Mouse (Mus musculus) brown adipose tissue, adult 24 weeks (tissue): ENCODE measurements around the gene Srp54a. TPM values are rescaled to one million over a fixed set of nuclear protein-coding genes. Genes with fewer than 3 reads are reported as not detected.
"Not testable (repeated sequence)": the region's sequence is repeated elsewhere in the genome, so short reads cannot be mapped to it uniquely, and the experiment has no call there.

Source experiments
- H3K27ac ChIP-seq: fragments of 200-500 bp; replicated peaks from 2 replicates; pipeline ENCODE4 v1.5.1; 2012; ENCODE audit warnings: low read depth, mild to moderate bottlenecking, low read length
- H3K4me1 ChIP-seq: fragments of 200-500 bp; 2 replicates; pipeline ENCODE4 v1.6.1; 2012; ENCODE audit warnings: low read length, mixed read lengths; ENCODE audit not compliant: control insufficient read depth, insufficient read depth, insufficient read length
- H3K4me3 ChIP-seq: fragments of 200-500 bp; 2 replicates; pipeline ENCODE4 v1.5.1; 2012; ENCODE audit warnings: low read depth, mild to moderate bottlenecking, low read length, moderate library complexity; ENCODE audit not compliant: insufficient read depth
- polyA plus RNA-seq: library from polyadenylated mRNA; stranded (reverse); fragments of >200 nt; gene quantifications from 2 replicates; pipeline ENCODE4 v1.2.4, GENCODE M21; 2012; ENCODE audit not compliant: missing spikeins, insufficient read depth, insufficient read length

The Srp54a gene
- polyA plus RNA-seq, result 82.3 and 86.5 TPM in 2 replicates

- H3K27ac ChIP-seq, result peak within 1 kb of the TSS; percentile 97
Observed at GRCm38 (mm10) chr12:55079726-55080600, at the start of gene Srp54a, which contains the start of gene 2700097O09Rik. Gene Srp54a (plus strand): TSS chr12:55080262. Gene 2700097O09Rik (minus strand): TSS chr12:55080110.

GRCm38 (mm10) chr12:55041011-55041410, 39.1 kb upstream of the Srp54a start:
- Histone ChIP-seq H3K4me3 (no peak overlapping the region), H3K27ac (no peak overlapping the region), H3K4me1 (no peaks in the 10 kb centered on the region)

More at GRCm38 (mm10) chr12:55079726-55080600, at the start of gene Srp54a, which contains the start of gene 2700097O09Rik:
- H3K4me3 ChIP-seq, result peak within 1 kb of the TSS; percentile 83
- not testable (repeated sequence) for H3K4me1 ChIP-seq

GRCm38 (mm10) chr12:55049731-55050353, 30.2 kb upstream of the Srp54a start:
- no peak overlapping the region for H3K4me3 ChIP-seq
- 0 out of 2 replicates have a peak, but pooled peaks cover under 1% of the 10 kb centered on the region for H3K4me1 ChIP-seq
- H3K27ac ChIP-seq, result no peak overlapping the region

- 0 out of 2 replicates have a peak, but pooled peaks cover 3% of the 10 kb centered on the region for H3K4me1 ChIP-seq
- H3K27ac ChIP-seq, result no peak overlapping the region
- H3K4me3 ChIP-seq, result no peak overlapping the region
Observed at GRCm38 (mm10) chr12:55051210-55052173, 28.6 kb upstream of the Srp54a start.

- no peak overlapping the region for H3K4me3 ChIP-seq
- H3K27ac ChIP-seq, result no peak overlapping the region
- 0 out of 2 replicates have a peak, but pooled peaks cover 3% of the 10 kb centered on the region for H3K4me1 ChIP-seq
Observed at GRCm38 (mm10) chr12:55053267-55053666, 26.8 kb upstream of the Srp54a start.

DNA sequence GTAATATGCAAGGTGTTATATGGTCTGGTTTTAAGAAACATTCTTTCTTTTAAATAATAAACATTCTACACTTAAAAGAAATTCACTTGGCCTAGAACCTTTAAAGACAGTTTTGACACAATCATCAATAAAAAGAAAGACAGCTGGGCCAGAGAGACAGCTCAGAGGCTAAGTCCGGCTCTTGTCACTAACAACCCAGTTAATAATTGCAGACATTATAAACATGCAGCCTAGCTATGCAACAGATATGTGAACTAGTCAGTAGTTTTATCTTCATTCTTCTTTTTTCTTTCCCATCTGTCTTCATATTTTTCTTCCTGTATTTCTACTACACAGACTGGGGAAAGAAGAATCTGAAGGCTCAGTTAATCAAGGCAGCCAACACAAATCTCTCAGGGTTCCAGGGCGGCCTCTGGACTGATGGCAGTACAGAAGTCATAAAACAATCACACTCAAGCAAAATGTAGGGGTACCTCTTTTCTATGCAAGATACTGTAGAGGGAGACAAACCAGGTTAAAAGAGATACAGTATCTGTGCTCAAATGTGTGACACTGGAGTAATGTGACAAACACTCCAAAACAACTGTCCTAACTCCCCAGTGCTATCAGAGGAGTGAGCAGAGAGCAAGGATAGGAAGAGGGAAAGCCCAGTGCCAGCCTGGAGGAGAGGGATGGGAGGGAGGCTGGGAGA, 25.4 kb upstream of the Srp54a start:
- H3K27ac ChIP-seq, result peak overlapping the region; percentile 51; the same call in 1 of the 2 replicates
- H3K4me3 ChIP-seq, result no peak overlapping the region
- H3K4me1 ChIP-seq, result peaks cover 5% of the 10 kb centered on the region; the same call in 1 of the 2 replicates

- peak overlapping the region; percentile 28; the same call in 1 of the 2 replicates for H3K27ac ChIP-seq
- H3K4me1 ChIP-seq, result peaks cover 7% of the 10 kb centered on the region; the same call in 1 of the 2 replicates
- no peak overlapping the region for H3K4me3 ChIP-seq
Observed at GRCm38 (mm10) chr12:55056703-55057102, 23.4 kb upstream of the Srp54a start.

DNA sequence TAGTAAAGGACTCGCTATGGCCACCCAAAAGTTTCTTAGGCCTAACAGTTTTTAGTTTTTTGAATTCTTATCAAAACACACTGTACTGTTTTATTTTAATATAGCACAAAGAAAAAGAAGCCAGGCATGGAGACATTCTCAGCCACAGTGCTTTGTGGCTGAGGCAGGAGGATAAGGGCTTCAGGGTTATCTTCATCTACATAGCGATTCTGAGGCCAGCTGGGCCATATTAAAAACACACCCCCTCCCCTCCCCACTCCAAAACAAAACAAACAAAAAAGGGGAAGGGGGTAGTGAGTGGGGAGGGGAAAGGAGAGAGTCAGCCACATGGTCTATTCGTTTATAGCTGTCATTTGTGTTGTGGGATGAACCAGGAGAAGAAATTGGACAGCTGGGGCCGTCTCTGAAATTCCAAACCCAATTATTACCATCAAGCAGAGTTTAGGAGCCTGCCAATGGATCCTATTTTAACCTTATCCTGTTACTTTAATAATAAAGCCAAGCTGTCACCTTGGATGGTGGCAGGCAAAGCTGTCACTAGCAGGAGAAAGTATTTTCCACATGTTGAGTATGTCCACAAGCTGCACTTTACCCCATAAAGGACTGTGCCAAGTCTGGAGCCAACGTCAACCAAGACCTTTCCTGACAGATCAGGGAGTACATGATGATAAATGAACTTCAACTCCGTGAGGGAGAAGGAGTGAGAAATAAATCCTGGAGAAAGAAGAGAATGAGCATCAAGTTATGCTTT, 21.0 kb upstream of the Srp54a start:
- H3K4me1 ChIP-seq, result peaks cover 7% of the 10 kb centered on the region; the same call in 1 of the 2 replicates

DNA sequence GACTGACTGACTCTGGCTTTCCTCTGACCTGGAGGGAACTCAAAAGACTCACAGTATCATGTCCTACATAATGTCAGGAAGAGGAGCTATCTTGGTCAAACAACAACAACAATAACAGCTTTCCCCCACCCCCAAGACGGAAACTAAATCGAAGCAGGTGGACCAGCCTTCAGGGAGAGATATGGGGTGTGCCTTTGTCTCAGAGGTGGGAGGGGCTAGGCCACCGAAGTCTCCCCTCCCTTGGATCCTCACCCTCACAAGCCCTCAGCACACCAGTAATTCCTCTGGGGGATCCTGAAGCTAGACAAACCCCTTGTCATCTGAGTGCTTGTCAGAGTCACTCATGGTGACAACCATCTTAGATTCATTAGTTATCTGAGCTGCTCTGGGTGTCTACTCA, 20.2 kb upstream of the Srp54a start:
- Histone ChIP-seq H3K4me3 (no peak overlapping the region), H3K4me1 (peaks cover 7% of the 10 kb centered on the region; the same call in 1 of the 2 replicates), H3K27ac (peak overlapping the region; percentile 80)

More for the DNA sequence above, 21.0 kb upstream of the Srp54a start:
- Histone ChIP-seq H3K27ac (peak overlapping the region; percentile 81), H3K4me3 (no peak overlapping the region)

DNA sequence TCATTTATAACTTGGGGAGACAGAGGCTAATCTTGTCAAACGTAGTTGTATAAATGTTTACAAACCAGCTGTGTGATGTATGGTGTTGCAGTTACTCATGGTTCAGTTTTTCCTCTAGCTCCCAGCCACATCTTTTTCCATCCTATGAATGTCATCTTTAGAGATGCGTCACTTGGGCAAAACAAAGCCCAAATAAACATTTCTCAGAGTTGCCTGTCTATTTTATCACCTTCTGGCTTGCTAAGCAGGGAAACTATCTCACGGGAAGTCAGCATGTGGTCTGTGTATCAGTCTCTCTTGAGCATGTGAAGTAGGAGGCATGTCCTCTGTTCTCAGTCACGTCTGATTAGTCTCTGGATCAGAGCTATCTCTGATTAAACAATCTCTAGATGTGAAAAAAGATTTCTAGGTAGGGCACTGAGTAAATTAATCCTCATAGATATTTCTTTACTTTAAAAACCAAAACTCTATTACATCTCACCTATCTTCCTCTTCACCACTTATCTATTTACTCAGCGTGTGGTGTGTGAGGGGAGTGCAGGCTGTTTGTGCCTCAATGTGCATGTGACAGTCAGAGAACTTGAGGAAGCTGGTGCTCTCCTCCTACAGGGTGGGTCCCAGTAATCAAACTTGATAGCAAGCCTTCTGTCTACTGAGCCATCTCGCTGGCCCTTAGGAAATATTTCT, 19.7 kb upstream of the Srp54a start:
- Histone ChIP-seq H3K27ac (peak overlapping the region; percentile 80), H3K4me3 (no peak overlapping the region), H3K4me1 (peaks cover 5% of the 10 kb centered on the region; the same call in 1 of the 2 replicates)

DNA sequence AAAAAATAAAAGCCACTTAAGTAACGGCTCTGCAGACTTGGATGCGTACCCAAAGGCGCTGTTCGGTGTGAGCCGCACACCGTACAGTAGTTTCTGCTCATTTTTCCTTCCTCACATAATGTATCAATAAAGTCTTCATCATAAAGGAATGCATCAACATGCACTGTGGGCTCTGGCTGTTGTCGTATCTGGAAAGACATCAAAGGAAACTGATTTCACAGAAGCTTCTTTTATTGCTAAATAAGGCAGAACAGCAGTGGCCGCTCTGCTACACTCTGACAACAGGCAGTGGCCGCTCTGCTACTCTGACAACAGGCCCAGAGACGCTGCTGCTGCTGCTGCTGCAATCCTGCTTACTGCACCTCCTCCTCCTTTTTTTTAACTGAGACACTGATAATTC, 19.1 kb upstream of the Srp54a start:
- H3K4me3 ChIP-seq, result no peak overlapping the region
- 0 out of 2 replicates have a peak overlapping the region, but pooled peaks have one; percentile 3 for H3K27ac ChIP-seq
- H3K4me1 ChIP-seq, result peaks cover 5% of the 10 kb centered on the region; the same call in 1 of the 2 replicates

GRCm38 (mm10) chr12:55062141-55062540, 17.9 kb upstream of the Srp54a start:
- H3K4me3 ChIP-seq, result no peak overlapping the region
- H3K4me1 ChIP-seq, result peaks cover 5% of the 10 kb centered on the region; the same call in 1 of the 2 replicates
- H3K27ac ChIP-seq, result no peak overlapping the region

DNA sequence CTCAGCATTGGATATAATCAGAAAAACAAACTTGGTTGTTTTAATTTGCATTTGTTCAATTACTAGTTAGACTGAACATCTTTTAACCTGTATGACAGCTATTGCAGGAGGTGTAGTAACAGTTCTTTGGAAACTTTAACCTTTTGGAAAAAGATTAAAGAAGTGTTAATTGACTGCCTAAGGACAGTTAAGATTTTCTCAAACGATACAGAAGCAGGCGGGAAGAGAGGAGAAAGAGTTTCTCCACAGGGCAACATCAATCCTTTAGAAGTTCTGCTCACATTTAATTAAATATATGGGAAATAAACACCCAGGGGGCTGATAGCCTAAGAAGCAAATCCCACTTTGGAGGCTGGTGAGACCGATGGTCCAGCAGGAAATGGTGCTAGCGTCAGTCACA, 7.6 kb upstream of the Srp54a start:
- Histone ChIP-seq H3K27ac (no peak overlapping the region), H3K4me3 (no peak overlapping the region), H3K4me1 (no peaks in the 10 kb centered on the region)
